In the genomic region with DNA sequence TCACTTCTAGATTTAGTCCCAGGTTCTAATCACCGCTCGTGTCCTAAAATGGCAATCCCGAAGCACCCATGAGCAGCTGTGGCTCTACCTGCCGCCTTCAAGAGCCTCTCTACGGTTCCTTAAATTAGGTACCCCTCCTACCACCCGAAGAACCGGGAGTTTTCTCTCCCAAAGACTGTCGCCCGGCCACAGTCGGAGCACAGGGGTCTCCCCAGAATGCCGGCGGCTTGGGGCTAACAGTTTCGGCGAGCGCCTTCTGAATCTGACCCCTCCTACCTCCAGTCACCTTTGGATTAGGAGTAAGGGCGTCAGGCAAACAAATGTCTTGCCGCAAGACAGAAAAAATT, we compare ENCODE assay signal across 9 mouse cellular contexts. TPM values are rescaled to one million over a fixed set of nuclear protein-coding genes. Genes with fewer than 3 reads are reported as not detected.
A peak's percentile ranks its signal among the peaks of the same experiment; 100 is the strongest.
DNase-seq lines count a peak whose midpoint lies in the region; ATAC-seq and TF ChIP-seq lines count a peak whose summit lies in the region.
"Had no signal": no experiment of that assay in that cellular context is flagged by ENCODE, and none has a peak within 500 bp of the region (broad histone marks: within the 10 kb centered on the region; RNA-seq: fewer than 3 reads in every experiment).

No protein-coding gene starts in this region.

- H3K9me3 ChIP-seq in kidney, postnatal 0 days (replicated peaks; ENCODE audit: low read length): no peaks in the 10 kb centered on the region
- no peaks in the 10 kb centered on the region for H3K9me3 ChIP-seq in hindbrain, postnatal 0 days (ENCODE audit: low read length)
- no peaks in the 10 kb centered on the region for H3K9me3 ChIP-seq in midbrain, embryonic 15.5 days

- H3K36me3 ChIP-seq in kidney, postnatal 0 days (ENCODE audit: insufficient read depth, low read length): peaks cover 5% of the 10 kb centered on the region; the same call in 1 of the 2 replicates
- H3K36me3 ChIP-seq in hindbrain, postnatal 0 days (ENCODE audit: insufficient read depth, low read length): peaks cover 6% of the 10 kb centered on the region; the same call in 1 of the 2 replicates
- H3K36me3 ChIP-seq in midbrain, embryonic 15.5 days (replicated peaks): peaks cover 6% of the 10 kb centered on the region

- no peaks in the 10 kb centered on the region for H3K27me3 ChIP-seq in kidney, postnatal 0 days (ENCODE audit: insufficient read depth, low read length)
- H3K27me3 ChIP-seq in hindbrain, postnatal 0 days (ENCODE audit: insufficient read depth, low read length): no peaks in the 10 kb centered on the region
- no peaks in the 10 kb centered on the region for H3K27me3 ChIP-seq in midbrain, embryonic 15.5 days (replicated peaks)

- TF ChIP-seq POLR2A in cortical plate, adult 2 months (IDR thresholded peaks at IDR 0.05; ENCODE audit: extremely low read depth, insufficient read depth, low read length): no peak

- peaks cover 13% of the 10 kb centered on the region; the same call in 1 of the 2 replicates for H3K4me1 ChIP-seq in kidney, postnatal 0 days (replicated peaks; ENCODE audit: insufficient read depth, low read length)
- peaks cover 2% of the 10 kb centered on the region; the same call in 1 of the 2 replicates for H3K4me1 ChIP-seq in cortical plate, adult 2 months (ENCODE audit: control insufficient read depth, insufficient read depth, low read length)
- H3K4me1 ChIP-seq in hindbrain, postnatal 0 days (ENCODE audit: insufficient read depth, low read length): peaks cover 12% of the 10 kb centered on the region
- H3K4me1 ChIP-seq in midbrain, embryonic 15.5 days: peaks cover 20% of the 10 kb centered on the region

- ATAC-seq in kidney, postnatal 0 days (replicated peaks; ENCODE audit: low FRiP score, low read depth): no peak
- peak; percentile 22; the same call in 1 of the 2 replicates for ATAC-seq in hindbrain, postnatal 0 days
- ATAC-seq in midbrain, embryonic 15.5 days (replicated peaks): no peak; the same call in 1 of the 2 replicates

- no peak overlapping the region; the same call in 1 of the 2 replicates for H3K27ac ChIP-seq in kidney, postnatal 0 days
- H3K27ac ChIP-seq in cortical plate, adult 2 months (ENCODE audit: insufficient read depth, low read length): no peak overlapping the region
- peak overlapping the region; percentile 91 for H3K27ac ChIP-seq in hindbrain, postnatal 0 days
- peak overlapping the region; percentile 92 for H3K27ac ChIP-seq in midbrain, embryonic 15.5 days

- no peak for TF ChIP-seq CTCF in kidney, postnatal 0 days (IDR thresholded peaks at IDR 0.05; ENCODE audit: low read depth)
- no peak for TF ChIP-seq CTCF in cortical plate, adult 2 months (IDR thresholded peaks at IDR 0.05; ENCODE audit: extremely low read depth, insufficient read depth, low read length)
- TF ChIP-seq CTCF in hindbrain, postnatal 0 days (IDR thresholded peaks at IDR 0.05; ENCODE audit: low read depth): no peak

- no peak for DNase-seq in kidney, postnatal 0 days (ENCODE audit: low spot score)
- DNase-seq in kidney, postnatal 14 days: no peak
- peak; percentile 3 for DNase-seq in hindbrain, postnatal 0 days (ENCODE audit: low spot score)
- no peak for DNase-seq in T-cell, adult 2 months (ENCODE audit: low spot score)
- no peak for DNase-seq in cerebellum, adult 8-10 months
- DNase-seq in layer of hippocampus, postnatal 14 days (ENCODE audit: low spot score in 2 of 2): no peak

- peak overlapping the region; percentile 86 for H3K9ac ChIP-seq in kidney, postnatal 0 days (ENCODE audit: low read depth, low read length)
- H3K9ac ChIP-seq in hindbrain, postnatal 0 days (replicated peaks; ENCODE audit: low read length): peak overlapping the region; percentile 89
- peak overlapping the region; percentile 83 for H3K9ac ChIP-seq in midbrain, embryonic 15.5 days

- 1% methylated on average over 17 of the region's 17 CpGs for WGBS in kidney, postnatal 0 days
- 4% methylated on average over 17 of the region's 17 CpGs for WGBS in hindbrain, postnatal 0 days
- 4% methylated on average over 17 of the region's 17 CpGs for WGBS in midbrain, embryonic 15.5 days

- peak overlapping the region; percentile 88 for H3K4me2 ChIP-seq in kidney, postnatal 0 days (ENCODE audit: low read length)
- H3K4me2 ChIP-seq in hindbrain, postnatal 0 days (ENCODE audit: low read depth, low read length): peak overlapping the region; percentile 97
- H3K4me2 ChIP-seq in midbrain, embryonic 15.5 days: peak overlapping the region; percentile 81

- H3K4me3 ChIP-seq in kidney, postnatal 0 days (replicated peaks; ENCODE audit: low read depth, low read length): peak overlapping the region; percentile 87
- peak overlapping the region; percentile 85 for H3K4me3 ChIP-seq in cortical plate, adult 2 months (ENCODE audit: insufficient read depth, low read length)
- H3K4me3 ChIP-seq in hindbrain, postnatal 0 days (ENCODE audit: low read length): peak overlapping the region; percentile 84
- H3K4me3 ChIP-seq in midbrain, embryonic 15.5 days: peak overlapping the region; percentile 99

RNA-seq across cellular contexts. Expression of a gene that starts 0.3 kb away (rescaled TPM):
- 70.0 and 79.5 TPM in 2 replicates for polyA plus RNA-seq in kidney, postnatal 0 days (2015; fragmentation: Nextera tagmentation; extraction: Ambion mirVana)
- polyA plus RNA-seq in cortical plate, adult 2 months (2012; rRNA removed): 62.6 and 65.1 TPM in 2 replicates
- total RNA-seq in hindbrain, postnatal 0 days (2014; rRNA removed): 53.0 and 55.2 TPM in 2 replicates
- polyA plus RNA-seq in hindbrain, postnatal 0 days (2015; fragmentation: Nextera tagmentation; extraction: Ambion mirVana): 72.9 and 78.7 TPM in 2 replicates
- polyA plus RNA-seq in midbrain, embryonic 15.5 days (2015; fragmentation: Nextera tagmentation; extraction: Ambion mirVana): 87.6 and 88.2 TPM in 2 replicates
- total RNA-seq in layer of hippocampus, postnatal 14 days (2021): 100 to 1,000 TPM; 121 to 128 TPM

RNA-seq across cellular contexts. Expression of a gene that starts 22.8 kb away (rescaled TPM):
- 35.9 and 37.6 TPM in 2 replicates for polyA plus RNA-seq in kidney, postnatal 0 days (2015; fragmentation: Nextera tagmentation; extraction: Ambion mirVana)
- polyA plus RNA-seq in cortical plate, adult 2 months (2012; rRNA removed): 8.1 and 9.4 TPM in 2 replicates
- total RNA-seq in hindbrain, postnatal 0 days (2014; rRNA removed): 7.4 and 13.0 TPM in 2 replicates
- 10.7 and 12.2 TPM in 2 replicates for polyA plus RNA-seq in hindbrain, postnatal 0 days (2015; fragmentation: Nextera tagmentation; extraction: Ambion mirVana)
- 9.8 and 11.3 TPM in 2 replicates for polyA plus RNA-seq in midbrain, embryonic 15.5 days (2015; fragmentation: Nextera tagmentation; extraction: Ambion mirVana)
- 10 to 100 TPM; 13.8 to 14.5 TPM for total RNA-seq in layer of hippocampus, postnatal 14 days (2021)

RNA-seq across cellular contexts. Expression of a gene that starts 23.1 kb away (rescaled TPM):
- 252 and 279 TPM in 2 replicates for polyA plus RNA-seq in kidney, postnatal 0 days (2015; fragmentation: Nextera tagmentation; extraction: Ambion mirVana)
- polyA plus RNA-seq in cortical plate, adult 2 months (2012; rRNA removed): 74.7 and 75.2 TPM in 2 replicates
- 114 and 129 TPM in 2 replicates for total RNA-seq in hindbrain, postnatal 0 days (2014; rRNA removed)
- 166 and 176 TPM in 2 replicates for polyA plus RNA-seq in hindbrain, postnatal 0 days (2015; fragmentation: Nextera tagmentation; extraction: Ambion mirVana)
- 154 and 167 TPM in 2 replicates for polyA plus RNA-seq in midbrain, embryonic 15.5 days (2015; fragmentation: Nextera tagmentation; extraction: Ambion mirVana)
- total RNA-seq in layer of hippocampus, postnatal 14 days (2021): 10 to 100 TPM; 87.7 to 95.4 TPM

RNA-seq across cellular contexts. Expression of a gene that starts 29.7 kb away (rescaled TPM):
- polyA plus RNA-seq in kidney, postnatal 0 days (2015; fragmentation: Nextera tagmentation; extraction: Ambion mirVana): not detected in 2 replicates
- 0.28 TPM in 1 of 2 replicates, not detected in the other for polyA plus RNA-seq in cortical plate, adult 2 months (2012; rRNA removed)
- total RNA-seq in hindbrain, postnatal 0 days (2014; rRNA removed): not detected in 2 replicates
- not detected in 2 replicates for polyA plus RNA-seq in hindbrain, postnatal 0 days (2015; fragmentation: Nextera tagmentation; extraction: Ambion mirVana)
- not detected in 2 replicates for polyA plus RNA-seq in midbrain, embryonic 15.5 days (2015; fragmentation: Nextera tagmentation; extraction: Ambion mirVana)
- total RNA-seq in layer of hippocampus, postnatal 14 days (2021): not detected

RNA-seq across cellular contexts. Expression of a gene that starts 41.6 kb away (rescaled TPM):
- 0.11 and 0.14 TPM in 2 replicates for polyA plus RNA-seq in kidney, postnatal 0 days (2015; fragmentation: Nextera tagmentation; extraction: Ambion mirVana)
- 0.19 and 0.46 TPM in 2 replicates for polyA plus RNA-seq in cortical plate, adult 2 months (2012; rRNA removed)
- 0.11 and 0.63 TPM in 2 replicates for total RNA-seq in hindbrain, postnatal 0 days (2014; rRNA removed)
- 0.81 and 0.82 TPM in 2 replicates for polyA plus RNA-seq in hindbrain, postnatal 0 days (2015; fragmentation: Nextera tagmentation; extraction: Ambion mirVana)
- 0.72 and 0.85 TPM in 2 replicates for polyA plus RNA-seq in midbrain, embryonic 15.5 days (2015; fragmentation: Nextera tagmentation; extraction: Ambion mirVana)
- 1 to 10 TPM; 1.3 to 1.4 TPM for total RNA-seq in layer of hippocampus, postnatal 14 days (2021)
- total RNA-seq: neutrophil, adult 5-6 weeks had no signal

Comparison
In these comparisons a context has a peak if more than half of its experiments do, and no peak if none do; other contexts are left out.
1. H3K27ac ChIP-seq: peak in hindbrain, postnatal 0 days (single experiment) and midbrain, embryonic 15.5 days (single experiment); none in kidney, postnatal 0 days (single experiment) and cortical plate, adult 2 months (single experiment).
2. Peak in every context shown above with its lines, with median percentiles within 50 percentile points of each other: H3K4me2 ChIP-seq, H3K4me3 ChIP-seq and H3K9ac ChIP-seq.